Mouse (Mus musculus) retina, postnatal 1 day (tissue): ENCODE measurements at regions not wholly inside any gene's neighbourhood (a gene's known extent, or its start where the extent isn't known, plus 50 kb on each side); places are given as distances from the start of the nearest gene placed in this dataset.
A peak's percentile ranks its signal among the peaks of the same experiment; 100 is the strongest.
"Not testable (repeated sequence)": the region's sequence is repeated elsewhere in the genome, so short reads cannot be mapped to it uniquely, and the experiment has no call there.

Experiments
- DNase-seq: peaks from one replicate; pipeline ENCODE4 v3.0.0-alpha.2; 2012

- no peak for DNase-seq
Measured at GRCm38 (mm10) chr1:78588036-78588435, 69.6 kb upstream of the Acsl3 start.

DNA sequence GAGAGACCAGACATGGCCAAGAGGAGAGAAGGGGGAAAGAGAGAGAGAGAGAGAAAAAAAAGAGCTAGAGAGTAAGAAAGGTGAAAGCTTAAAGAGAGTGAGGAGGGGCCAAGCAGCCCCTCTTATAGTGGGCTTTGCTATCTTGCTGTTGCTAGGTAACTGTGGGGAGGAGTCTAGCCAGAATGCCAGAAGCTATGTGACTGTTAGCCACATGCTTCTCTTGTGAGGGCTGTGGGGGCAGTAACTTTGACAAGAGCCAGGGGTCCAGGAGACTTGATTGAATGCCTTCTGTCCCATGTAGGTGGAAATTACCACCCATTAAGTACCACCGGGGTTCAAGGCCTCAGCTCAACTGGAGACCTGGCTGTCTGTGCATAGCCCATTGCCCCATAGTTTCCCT, 69.0 kb upstream of the Acsl3 start:
- DNase-seq: not testable (repeated sequence)

GRCm38 (mm10) chr1:78590558-78590957, 67.1 kb upstream of the Acsl3 start:
- no peak for DNase-seq

DNA sequence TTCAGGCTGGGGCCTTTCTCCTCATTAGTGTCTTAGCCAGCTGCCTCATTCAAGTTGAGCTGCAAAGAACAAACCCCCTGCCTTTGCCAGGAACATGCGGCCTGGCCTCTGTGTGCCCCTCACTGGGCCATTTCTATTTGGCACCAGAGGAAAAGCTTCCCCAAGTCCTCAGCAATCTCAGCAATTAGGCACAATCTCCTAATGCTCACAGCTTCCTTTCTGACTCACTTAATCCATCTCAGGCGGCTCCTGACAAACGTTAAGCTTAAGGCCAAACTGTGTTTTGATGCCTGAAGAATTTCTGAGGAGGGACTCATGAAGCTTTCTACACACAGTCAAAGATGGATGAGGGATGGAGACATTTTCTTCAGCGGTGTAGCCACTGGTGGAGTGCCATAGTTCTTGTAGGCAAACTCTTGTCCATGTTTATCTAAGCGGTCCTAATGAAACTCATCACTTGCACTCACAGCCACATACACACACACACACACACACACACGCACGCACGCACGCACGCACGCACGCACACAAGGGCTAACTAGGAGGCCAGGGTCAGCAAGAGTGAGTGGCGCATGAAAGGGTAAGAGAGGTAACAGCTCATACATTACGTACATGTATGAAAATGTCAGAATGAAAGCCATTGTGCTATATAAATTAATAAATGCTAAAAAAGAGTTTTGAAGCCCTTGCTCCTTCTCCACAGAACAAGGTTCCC, 63.5 kb upstream of the Acsl3 start:
- peak; percentile 96 for DNase-seq

- DNase-seq: peak; percentile 30
Measured at GRCm38 (mm10) chr1:78595521-78596139, 62.0 kb upstream of the Acsl3 start.

- DNase-seq: peak; percentile 91
Measured at GRCm38 (mm10) chr1:78598561-78598960, 59.1 kb upstream of the Acsl3 start.

DNA sequence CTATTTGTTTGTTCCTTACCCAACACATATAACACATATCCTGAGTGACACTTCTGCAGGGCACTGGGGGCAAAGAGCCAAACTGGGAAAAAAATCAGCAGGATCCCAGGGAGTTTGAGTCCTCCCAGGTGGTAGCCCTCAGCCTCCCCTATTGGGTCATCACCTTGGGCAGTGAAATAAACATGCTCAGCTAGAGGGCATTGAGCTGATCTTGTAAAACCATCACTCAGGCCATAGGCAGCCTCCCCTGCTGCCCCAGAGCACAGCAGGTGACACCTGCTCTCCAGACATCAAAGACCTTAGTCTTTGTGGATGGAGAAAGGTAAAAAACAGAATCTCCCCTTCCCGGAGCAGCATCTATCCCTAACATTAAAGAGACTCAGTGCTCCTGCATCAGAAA, 57.0 kb upstream of the Acsl3 start:
- no peak for DNase-seq

- DNase-seq: no peak
Measured at GRCm38 (mm10) chr1:78601568-78601967, 56.1 kb upstream of the Acsl3 start.

DNA sequence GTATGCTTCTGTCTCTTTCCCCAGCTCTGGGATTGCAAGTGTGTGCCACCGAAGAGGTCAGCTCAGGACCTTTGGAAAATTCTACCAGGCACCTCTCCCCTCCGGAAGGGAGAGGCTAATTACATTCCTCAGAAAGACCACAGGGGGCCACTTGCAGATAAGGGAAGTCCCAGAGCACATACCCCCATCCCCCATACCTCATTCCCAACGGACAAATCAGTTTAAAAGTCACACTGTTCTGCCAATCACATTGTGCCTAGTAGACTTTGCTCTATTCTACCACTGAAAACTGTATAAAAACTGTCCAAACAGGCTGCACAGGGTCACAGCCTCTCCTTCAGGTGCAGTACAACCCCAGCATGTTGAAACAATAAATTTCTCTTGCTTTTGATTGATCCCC, 55.6 kb upstream of the Acsl3 start:
- no peak for DNase-seq

- DNase-seq: no peak
Measured at GRCm38 (mm10) chr1:78602885-78603284, 54.7 kb upstream of the Acsl3 start.

GRCm38 (mm10) chr1:78604820-78605550, 52.6 kb upstream of the Acsl3 start:
- no peak for DNase-seq
